Mouse (Mus musculus): ENCODE results near the gene Mogs.

DNA sequence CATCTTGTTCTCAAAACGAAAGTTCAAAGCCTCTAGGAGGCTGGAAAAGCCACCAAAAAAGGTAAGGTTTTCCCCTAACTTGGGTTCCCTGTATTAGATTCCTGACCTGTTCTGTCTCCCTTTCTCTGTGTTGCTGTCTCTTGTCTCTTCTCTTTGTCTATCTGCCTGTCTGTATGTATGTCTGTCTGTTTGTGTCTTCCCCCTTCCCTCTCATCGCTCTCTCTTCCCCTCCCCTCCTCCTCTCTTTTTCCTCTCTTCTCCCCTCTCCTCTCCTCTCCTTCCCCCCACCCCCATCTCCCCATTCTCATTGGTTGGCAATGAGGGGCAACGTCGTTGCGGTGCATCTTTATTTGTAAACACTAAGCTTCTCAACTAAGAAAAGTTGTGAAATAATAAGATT is 10.0 kb downstream of the Mogs start, which contains the start of gene Ino80b:
- no peak for TF ChIP-seq CTCF (IDR thresholded peaks at IDR 0.05; ENCODE audit: low read depth)
- 0 out of 2 replicates have a peak, but pooled peaks have one; percentile 14 for TF ChIP-seq EP300 (IDR thresholded peaks at IDR 0.05; ENCODE audit: low read depth)

All from heart, postnatal 0 days (tissue).